Mouse (Mus musculus) hindbrain, embryonic 14.5 days (tissue): ENCODE measurements around the gene AU022252. TPM values are rescaled to one million over a fixed set of nuclear protein-coding genes. Genes with fewer than 3 reads are reported as not detected.

Experiments used
- ATAC-seq: fragments of 200-750 bp; cut with Nextera tagmentation; 2 replicates; pipeline ENCODE4 v1.8.0; 2017; ENCODE audit warnings: moderate number of reproducible peaks, mild to moderate bottlenecking, moderate TSS enrichment, moderate library complexity; ENCODE audit not compliant: low FRiP score
- DNase-seq: peaks from one replicate; pipeline ENCODE4 v3.0.0-alpha.2; 2015; ENCODE audit warnings: low spot score
- H3K27ac ChIP-seq: fragments of 300-500 bp; sonication (generic); 2 replicates; pipeline ENCODE4 v1.5.1; 2014; ENCODE audit warnings: mild to moderate bottlenecking, moderate library complexity
- H3K27me3 ChIP-seq: fragments of 300-500 bp; sonication (generic); 2 replicates; pipeline ENCODE4 v1.6.1; 2014; ENCODE audit warnings: mild to moderate bottlenecking, low read length, mixed read lengths; ENCODE audit not compliant: control insufficient read depth, insufficient read depth
- H3K36me3 ChIP-seq: fragments of 300-500 bp; sonication (generic); replicated peaks from 2 replicates; pipeline ENCODE4 v1.6.1; 2014; ENCODE audit not compliant: control insufficient read depth, insufficient read depth
- H3K4me1 ChIP-seq: fragments of 300-500 bp; sonication (generic); replicated peaks from 2 replicates; pipeline ENCODE4 v1.6.1; 2014; ENCODE audit warnings: antibody characterized with exemption, low read length, mixed read lengths; ENCODE audit not compliant: control insufficient read depth, insufficient read depth
- H3K4me2 ChIP-seq: fragments of 300-500 bp; sonication (generic); replicated peaks from 2 replicates; pipeline ENCODE4 v1.6.1; 2014; ENCODE audit warnings: mild to moderate bottlenecking, moderate library complexity
- H3K4me3 ChIP-seq: fragments of 300-500 bp; sonication (generic); replicated peaks from 2 replicates; pipeline ENCODE4 v1.5.1; 2014; ENCODE audit warnings: mild to moderate bottlenecking, low read length
- H3K9ac ChIP-seq: fragments of 300-500 bp; sonication (generic); 2 replicates; pipeline ENCODE4 v1.6.1; 2014
- H3K9me3 ChIP-seq: fragments of 300-500 bp; sonication (generic); 2 replicates; pipeline ENCODE4 v1.6.1; 2016; ENCODE audit warnings: low read length; ENCODE audit not compliant: control insufficient read depth
- WGBS: fragments of 180-500 bp; shearing (Covaris S2); extraction: QIAGEN DNeasy Blood & Tissue Kit; methylation state at CpG from one replicate; pipeline ENCODE4 v1.1.7; 2014; 5-methylcytosine and 5-hydroxymethylcytosine counted together
- polyA plus RNA-seq: library from polyadenylated mRNA; unstranded; fragments of >200 nt; fragmentation: Nextera tagmentation; extraction: Ambion mirVana; gene quantifications from 2 replicates; pipeline ENCODE4 v1.2.1, GENCODE M21; 2014

AU022252 gene
- polyA plus RNA-seq, 1 experiment from 2014 or later, result 26.3 TPM

DNA sequence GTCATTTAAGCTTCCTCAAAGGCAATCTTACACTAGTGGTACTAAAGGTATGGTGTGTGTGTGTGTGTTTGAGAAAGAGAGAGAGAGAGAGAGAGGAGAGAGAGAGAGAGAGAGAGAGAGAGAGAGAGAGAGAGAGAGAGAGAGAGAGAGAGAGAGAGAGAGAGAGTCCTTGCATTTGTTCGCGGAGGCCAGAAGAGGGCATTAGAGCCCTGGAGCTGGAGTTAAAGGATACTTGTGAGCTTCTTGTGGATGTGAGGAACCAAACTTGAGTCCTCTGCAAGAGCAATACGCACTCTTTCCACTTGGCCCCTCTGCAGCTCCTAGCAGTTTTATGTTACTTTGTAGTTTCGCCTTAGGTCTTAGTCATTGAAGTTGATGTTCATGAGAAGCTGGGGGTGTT is 69.5 kb downstream of the AU022252 start:
- WGBS, result 80% methylated on average over 4 of the region's 4 CpGs
- Histone ChIP-seq H3K4me3 (no peak overlapping the region), H3K4me1 (no peaks in the 10 kb centered on the region), H3K4me2 (no peak overlapping the region), H3K36me3 (no peaks in the 10 kb centered on the region), H3K27me3 (no peaks in the 10 kb centered on the region), H3K9ac (no peak overlapping the region), H3K27ac (no peak overlapping the region), H3K9me3 (no peaks in the 10 kb centered on the region)
- DNase-seq, result no peak
- ATAC-seq, result no peak

DNA sequence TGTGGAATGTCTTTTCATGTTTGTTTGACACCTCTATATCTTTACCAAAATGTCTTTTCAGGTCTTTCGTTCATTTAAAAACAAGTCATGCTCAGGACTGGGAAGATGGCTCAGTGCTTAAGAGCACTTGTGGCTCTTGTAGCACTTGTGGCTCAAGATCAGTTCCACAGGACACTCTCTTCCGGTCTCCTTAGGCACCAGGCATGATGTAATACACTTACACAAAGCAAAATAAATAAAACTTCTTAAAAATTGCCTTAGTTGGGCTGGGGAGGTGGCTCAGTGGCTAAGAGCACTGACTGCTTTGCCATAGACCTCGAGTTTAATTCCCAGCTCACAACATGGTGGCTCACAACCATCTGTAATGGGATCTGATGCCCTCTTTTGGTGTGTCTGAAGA is 71.2 kb downstream of the AU022252 start:
- H3K4me2 ChIP-seq, result no peak overlapping the region
- no peaks in the 10 kb centered on the region for H3K9me3 ChIP-seq
- ATAC-seq (no peak), DNase-seq (no peak)
- H3K4me1 ChIP-seq, result no peaks in the 10 kb centered on the region
- H3K27ac ChIP-seq, result no peak overlapping the region
- no peaks in the 10 kb centered on the region for H3K36me3 ChIP-seq
- no peaks in the 10 kb centered on the region for H3K27me3 ChIP-seq
- no peak overlapping the region for H3K9ac ChIP-seq
- H3K4me3 ChIP-seq, result no peak overlapping the region
- WGBS, result 79% methylated on average over 3 of the region's 3 CpGs

DNA sequence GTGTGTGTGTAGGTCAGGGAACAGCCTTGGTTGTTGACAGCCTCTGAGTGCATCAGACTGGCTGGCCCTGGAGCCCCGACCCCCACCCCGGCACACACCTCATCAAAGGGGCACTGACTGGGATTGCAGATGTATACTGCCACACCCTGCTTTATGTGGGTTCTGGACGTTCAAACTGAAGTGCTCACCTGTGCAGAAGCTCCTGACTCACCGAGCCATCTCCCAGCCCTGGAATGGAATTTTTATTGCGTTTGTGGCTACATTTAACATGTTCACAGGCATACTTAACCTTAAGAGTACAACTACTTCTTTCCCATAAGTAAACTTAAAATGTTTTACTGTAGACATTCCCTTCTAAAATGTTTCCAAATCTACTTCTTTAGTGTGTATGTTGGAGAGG is 74.6 kb downstream of the AU022252 start:
- H3K27ac ChIP-seq, result no peak overlapping the region
- no peaks in the 10 kb centered on the region for H3K36me3 ChIP-seq
- no peak overlapping the region for H3K9ac ChIP-seq
- H3K27me3 ChIP-seq, result no peaks in the 10 kb centered on the region
- H3K4me2 ChIP-seq, result no peak overlapping the region
- H3K4me3 ChIP-seq, result no peak overlapping the region
- DNase-seq, result no peak
- H3K4me1 ChIP-seq, result no peaks in the 10 kb centered on the region
- no peaks in the 10 kb centered on the region for H3K9me3 ChIP-seq
- WGBS, result 93% methylated on average over 5 of the region's 5 CpGs
- ATAC-seq, result no peak

DNA sequence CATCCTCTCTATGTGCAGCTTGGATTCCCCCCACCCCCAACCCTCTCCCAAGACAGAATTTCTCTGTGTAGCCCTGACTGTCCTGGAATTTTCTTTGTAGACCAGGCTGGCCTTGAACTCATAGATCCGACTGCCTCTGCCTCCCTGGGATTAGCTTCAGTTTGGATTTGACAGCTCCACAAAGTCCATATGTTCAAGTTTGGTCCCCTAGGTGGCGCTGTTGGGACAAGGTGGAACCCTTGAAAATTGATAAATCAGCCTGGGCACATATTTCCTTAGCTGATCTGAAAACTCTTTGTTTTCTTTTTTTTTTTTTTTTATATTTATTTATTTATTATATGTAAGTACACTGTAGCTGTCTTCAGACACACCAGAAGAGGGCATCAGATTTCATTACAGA is 75.3 kb downstream of the AU022252 start:
- Histone ChIP-seq H3K27ac (no peak overlapping the region), H3K9me3 (no peaks in the 10 kb centered on the region), H3K9ac (no peak overlapping the region), H3K27me3 (no peaks in the 10 kb centered on the region), H3K4me3 (no peak overlapping the region), H3K36me3 (no peaks in the 10 kb centered on the region), H3K4me1 (no peaks in the 10 kb centered on the region), H3K4me2 (no peak overlapping the region)
- WGBS, result 44% methylated on average over 2 of the region's 2 CpGs
- DNase-seq, result no peak
- ATAC-seq, result no peak

Other genes starting within 250 kb of the AU022252 start
- gene Slc2a1, start 124.0 kb downstream of the AU022252 start, polyA plus RNA-seq, result 86.5 and 92.1 TPM in 2 replicates
- 3.2 and 4.9 TPM in 2 replicates for gene Zfp691, start 58.5 kb downstream of the AU022252 start, polyA plus RNA-seq
- 0.77 and 2.5 TPM in 2 replicates for gene Ermap, start 42.7 kb downstream of the AU022252 start, polyA plus RNA-seq
- gene Svbp, start 37.4 kb downstream of the AU022252 start, polyA plus RNA-seq, result 221 and 251 TPM in 2 replicates
- gene Tmem269, start 14.5 kb downstream of the AU022252 start, polyA plus RNA-seq, result 0.25 TPM in 1 of 2 replicates, not detected in the other
- gene P3h1, start 203 bp upstream of the AU022252 start, polyA plus RNA-seq, result 10.9 and 12.7 TPM in 2 replicates
- gene Cldn19, start 22.7 kb upstream of the AU022252 start, polyA plus RNA-seq, result 1.1 and 1.4 TPM in 2 replicates
- 1,089 and 1,212 TPM in 2 replicates for gene Ybx1, start 61.9 kb upstream of the AU022252 start, polyA plus RNA-seq
- 46.9 and 50.1 TPM in 2 replicates for gene Ppih, start 87.8 kb upstream of the AU022252 start, polyA plus RNA-seq
- 19.7 and 20.9 TPM in 2 replicates for gene Ccdc30, start 182.8 kb upstream of the AU022252 start, polyA plus RNA-seq
- gene Ppcs, start 189.7 kb upstream of the AU022252 start, polyA plus RNA-seq, result 23.4 and 25.6 TPM in 2 replicates
- gene Zmynd12, start 190.1 kb upstream of the AU022252 start, polyA plus RNA-seq, result 0.23 and 0.83 TPM in 2 replicates